Mouse (Mus musculus): ENCODE measurements at regions not wholly inside any gene's neighbourhood (a gene's known extent, or its start where the extent isn't known, plus 50 kb on each side); places are given as distances from the start of the nearest gene placed in this dataset.

- TF ChIP-seq CTCF (IDR thresholded peaks at IDR 0.05; ENCODE audit: low read depth) (no peak), EP300 (optimal IDR thresholded peaks at IDR 0.05) (no peak)
Measured at GRCm38 (mm10) chr14:36748130-36748883, 220.3 kb downstream of the Ccser2 start.

Data from stomach, postnatal 0 days (tissue).